Mouse (Mus musculus) urinary bladder, postnatal 36 days (tissue): ENCODE measurements around the gene Pxn.
"Not testable (repeated sequence)": the region's sequence is repeated elsewhere in the genome, so short reads cannot be mapped to it uniquely, and the experiment has no call there.

Experiments
- DNase-seq, 2 experiments: peaks; one replicate each; pipeline ENCODE4 v3.0.0; 2022; ENCODE audit warnings: low spot score in 2 of 2, mixed read lengths in 1 of 2

Pxn gene

DNA sequence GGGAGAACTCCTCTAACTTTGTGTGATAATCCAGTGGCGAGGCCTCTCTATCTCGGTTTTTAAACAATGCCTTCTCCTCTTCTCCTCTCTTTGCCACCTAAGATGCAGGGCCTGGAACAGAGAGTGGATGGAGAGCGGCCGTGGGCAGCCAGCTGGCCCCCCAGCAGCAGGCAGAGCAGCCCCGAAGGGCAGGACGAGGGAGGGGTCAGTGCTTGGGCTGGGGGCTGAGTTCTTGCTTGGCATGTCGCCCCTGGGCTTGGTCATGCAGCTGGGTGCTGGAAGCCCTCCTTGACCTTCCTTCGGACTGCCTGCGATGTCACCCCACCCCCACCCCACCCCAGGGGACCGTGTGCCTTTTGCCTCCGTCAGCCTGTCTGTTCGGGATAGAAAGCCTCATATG, 44.9 kb downstream of the Pxn start:
- no peak for DNase-seq

DNA sequence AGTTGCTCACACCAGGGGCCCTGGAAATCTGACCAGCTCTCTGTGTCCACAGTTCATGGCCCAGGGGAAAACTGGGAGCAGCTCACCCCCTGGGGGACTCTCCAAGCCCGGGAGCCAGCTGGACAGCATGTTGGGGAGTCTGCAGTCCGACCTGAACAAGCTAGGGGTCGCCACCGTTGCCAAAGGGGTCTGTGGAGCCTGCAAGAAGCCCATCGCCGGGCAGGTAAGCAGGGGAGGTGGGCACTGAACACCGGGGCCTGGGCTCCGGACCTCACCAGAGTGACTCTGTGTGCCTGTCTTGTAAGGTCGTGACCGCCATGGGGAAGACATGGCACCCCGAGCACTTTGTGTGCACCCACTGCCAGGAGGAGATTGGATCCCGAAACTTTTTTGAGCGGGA, 45.3 kb downstream of the Pxn start:
- DNase-seq: no peak

DNA sequence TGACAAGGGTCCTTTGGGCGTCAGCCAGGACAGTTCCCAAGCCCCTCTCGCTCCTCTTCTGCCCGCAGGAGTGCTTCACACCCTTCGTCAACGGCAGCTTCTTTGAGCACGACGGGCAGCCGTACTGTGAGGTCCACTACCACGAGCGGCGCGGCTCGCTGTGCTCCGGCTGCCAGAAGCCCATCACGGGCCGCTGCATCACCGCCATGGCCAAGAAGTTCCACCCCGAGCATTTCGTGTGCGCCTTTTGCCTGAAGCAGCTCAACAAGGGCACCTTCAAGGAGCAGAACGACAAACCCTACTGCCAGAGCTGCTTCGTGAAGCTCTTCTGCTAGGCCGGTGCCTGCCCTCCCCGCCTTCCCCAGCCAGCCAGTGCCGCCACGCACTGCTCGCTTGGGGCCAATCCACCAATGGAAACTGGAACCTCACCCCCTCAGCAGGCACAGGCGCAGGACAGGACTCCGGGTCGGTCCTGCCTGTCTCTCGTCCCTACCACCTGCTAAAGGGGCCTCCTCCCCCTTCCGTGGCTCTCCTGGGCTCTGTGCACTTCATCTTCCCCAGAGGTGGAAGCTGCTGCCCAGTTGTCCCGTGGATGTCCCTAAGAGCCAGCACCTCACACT, 47.4 kb downstream of the Pxn start:
- DNase-seq: no peak

DNA sequence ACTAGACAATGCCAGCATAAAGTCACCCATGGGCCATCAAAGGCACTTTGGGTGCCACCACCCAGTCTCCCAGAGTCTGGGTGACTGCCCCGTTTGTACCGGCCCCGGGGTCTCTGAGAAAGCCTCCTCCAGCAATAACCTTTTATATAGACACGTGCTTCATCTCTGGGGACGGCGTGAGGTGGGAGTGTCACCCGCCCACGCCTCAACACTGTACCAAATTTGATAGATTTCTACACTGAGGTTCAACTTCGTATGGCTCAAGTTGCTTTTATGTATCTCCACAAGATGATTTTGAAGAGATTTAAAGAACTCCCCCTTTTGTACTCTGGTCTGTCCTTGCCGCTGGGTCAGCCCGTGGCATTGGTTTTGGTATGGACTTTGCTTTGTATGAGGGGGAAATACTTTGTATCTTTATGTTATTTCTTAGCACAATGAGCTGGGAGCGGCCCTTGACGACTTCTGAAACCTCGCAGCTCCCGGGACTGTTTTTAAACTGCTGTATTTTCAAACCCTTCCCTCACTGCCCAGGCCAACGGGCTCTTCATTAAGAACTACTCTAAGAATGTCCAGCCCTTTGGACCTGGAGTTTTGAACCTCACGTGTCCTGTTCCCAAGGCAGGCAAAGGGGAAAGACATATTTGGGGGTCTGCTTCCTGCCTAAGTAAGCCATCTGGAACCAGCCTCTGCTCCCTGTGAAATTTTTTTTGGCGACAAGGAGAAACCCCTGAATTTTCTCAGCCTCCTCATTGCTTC, 48.2 kb downstream of the Pxn start:
- no peak for DNase-seq

GRCm38 (mm10) chr5:115556217-115556616, 49.7 kb downstream of the Pxn start:
- peak; percentile 58 to 72 for DNase-seq

DNA sequence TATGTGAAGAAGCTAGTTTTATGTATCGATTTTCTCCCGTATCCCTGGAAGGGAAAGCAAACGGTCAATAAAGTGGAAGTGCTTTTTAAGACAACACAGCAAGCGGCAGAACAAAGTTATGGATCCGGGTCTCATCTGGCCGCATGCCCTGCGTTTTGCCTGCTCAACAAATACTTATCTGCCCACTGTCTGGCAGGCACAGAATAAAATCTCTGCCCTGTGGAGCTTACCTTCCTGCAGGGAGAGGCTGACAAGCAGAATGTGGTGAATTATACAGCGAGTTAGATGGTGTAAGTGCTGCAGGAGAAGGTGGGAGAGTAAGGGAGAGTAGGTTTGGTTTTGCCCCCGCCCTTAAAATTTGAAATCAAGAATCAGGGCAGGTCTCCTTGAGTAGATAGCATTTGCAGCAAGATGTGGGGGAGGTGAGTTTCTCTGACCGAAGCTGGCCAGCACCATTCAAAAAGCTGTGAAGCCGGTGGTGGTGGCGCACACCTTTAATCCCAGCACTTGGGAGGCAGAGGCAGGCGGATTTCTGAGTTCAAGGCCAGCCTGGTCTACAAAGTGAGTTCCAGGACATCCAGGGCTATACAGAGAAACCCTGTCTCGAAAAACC, 51.8 kb downstream of the Pxn start:
- no peak for DNase-seq

DNA sequence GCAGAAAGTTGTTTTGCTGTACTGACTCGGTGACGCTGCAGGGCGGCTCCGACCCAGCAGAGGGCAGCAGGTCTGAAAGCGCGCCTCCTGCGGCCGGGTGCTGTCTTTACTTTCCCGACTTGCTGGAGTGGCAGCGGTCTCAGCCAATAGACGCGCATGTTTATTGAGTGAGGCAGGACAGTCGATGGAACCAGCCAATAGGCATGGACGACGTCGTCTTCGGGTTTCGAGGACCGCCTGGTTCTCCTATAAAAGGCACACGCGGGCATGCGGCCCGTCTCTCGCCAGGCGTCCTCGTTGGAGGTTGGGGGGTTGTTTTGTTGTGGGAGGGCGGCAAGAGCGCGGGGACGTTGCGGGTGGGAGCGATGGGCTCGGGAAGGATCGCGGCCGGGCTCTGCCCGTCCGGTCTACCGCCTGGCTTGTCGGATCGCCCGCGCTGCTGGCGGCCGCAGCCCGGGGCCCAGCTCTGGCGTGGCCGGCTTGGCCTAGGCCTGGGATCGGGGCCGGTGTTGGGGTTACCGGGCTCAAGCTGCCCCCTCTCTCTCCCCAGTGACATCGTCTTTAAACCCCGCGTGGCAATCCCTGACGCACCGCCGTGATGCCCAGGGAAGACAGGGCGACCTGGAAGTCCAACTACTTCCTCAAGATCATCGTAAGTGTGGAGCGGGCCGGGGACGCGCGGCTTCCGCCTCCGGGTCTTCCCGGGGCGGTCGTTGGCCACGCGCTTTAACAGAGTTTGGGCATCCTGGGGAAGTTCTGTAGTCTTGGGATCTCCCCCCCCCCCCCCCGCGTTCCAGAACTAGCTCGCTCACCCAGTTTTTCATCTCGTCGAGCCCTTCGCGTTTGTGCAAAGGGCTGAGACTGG, 53.0 kb downstream of the Pxn start, which contains the start of gene Rplp0:
Gene Rplp0, plus strand, starts transcription at position 231 of the 865 bp plus-strand sequence.
- DNase-seq: peak; percentile 100

DNA sequence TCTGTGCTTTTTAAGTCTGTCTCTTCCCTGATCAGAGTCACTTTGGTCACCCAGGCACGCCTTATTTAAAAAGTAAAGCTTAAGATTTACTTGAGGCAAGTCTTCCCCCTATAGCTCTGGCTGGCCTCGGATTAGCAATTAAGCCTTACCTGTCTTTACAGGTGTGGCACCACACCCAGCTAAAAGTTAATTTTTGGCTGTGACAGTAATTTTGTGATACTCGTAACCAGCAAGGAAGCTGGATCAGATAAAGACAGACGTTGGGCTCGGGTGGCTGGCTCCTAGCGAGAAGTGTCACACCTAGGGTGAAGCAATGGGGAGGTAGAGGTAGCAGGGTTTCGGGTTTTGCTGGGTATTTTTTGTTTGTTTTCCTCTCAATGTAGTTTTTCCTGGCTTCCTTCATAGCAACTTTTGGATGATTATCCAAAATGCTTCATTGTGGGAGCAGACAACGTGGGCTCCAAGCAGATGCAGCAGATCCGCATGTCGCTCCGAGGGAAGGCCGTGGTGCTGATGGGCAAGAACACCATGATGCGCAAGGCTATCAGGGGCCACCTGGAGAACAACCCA, 53.9 kb downstream of the Pxn start:
- no peak for DNase-seq

GRCm38 (mm10) chr5:115563771-115564585, 57.5 kb downstream of the Pxn start:
- DNase-seq: no peak

GRCm38 (mm10) chr5:115564737-115565393, 58.4 kb downstream of the Pxn start, which contains the start of gene Gcn1l1:
Gene Gcn1l1 (plus strand): TSS chr5:115565254.
- peak; percentile 65 to 75 for DNase-seq

GRCm38 (mm10) chr5:115565403-115565802, 58.9 kb downstream of the Pxn start:
- DNase-seq: no peak

- DNase-seq: no peak
Observed at GRCm38 (mm10) chr5:115568681-115569080, 62.2 kb downstream of the Pxn start.

GRCm38 (mm10) chr5:115569308-115569707, 62.8 kb downstream of the Pxn start:
- DNase-seq: no peak

DNA sequence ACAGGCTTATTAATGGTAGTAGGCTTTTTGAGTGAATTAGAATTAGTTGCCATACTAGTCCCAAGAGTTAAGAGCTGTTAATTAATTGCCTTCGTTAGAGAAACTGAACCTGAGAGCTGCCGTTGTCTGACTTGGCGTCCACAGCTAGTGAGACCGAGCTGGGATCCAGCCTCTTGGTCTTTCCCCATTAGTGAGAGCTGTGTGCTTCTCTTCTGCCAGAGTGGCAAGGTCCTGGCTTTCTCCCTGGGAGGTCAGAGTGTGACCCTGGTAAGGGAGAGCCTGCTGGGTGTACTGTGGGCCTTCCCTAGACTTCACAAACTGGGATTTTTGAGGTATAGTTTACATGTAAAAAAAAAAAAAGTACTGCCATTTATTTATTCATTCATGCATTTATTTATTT, 63.2 kb downstream of the Pxn start:
- DNase-seq: no peak

DNA sequence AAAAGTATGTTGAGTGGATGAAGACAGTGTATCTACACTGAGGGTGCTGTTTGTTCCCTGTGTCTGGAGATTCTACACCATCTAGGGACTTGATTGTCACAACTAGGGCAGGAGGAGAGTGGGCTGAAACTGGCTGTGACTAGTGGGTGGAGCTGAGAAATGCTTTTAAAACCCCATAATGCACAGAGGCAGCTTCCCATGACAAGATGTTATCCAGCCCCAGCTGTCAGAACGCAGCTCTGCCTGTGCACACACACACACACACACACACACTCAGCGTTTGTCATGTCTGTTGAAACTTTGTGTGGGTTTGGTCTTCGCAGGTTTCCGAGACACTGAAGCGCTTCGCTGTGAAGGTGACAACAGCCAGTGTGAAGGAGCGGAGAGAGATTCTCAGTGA, 64.6 kb downstream of the Pxn start:
- DNase-seq: no peak

- DNase-seq: no peak
Observed at GRCm38 (mm10) chr5:115572679-115573535, 66.4 kb downstream of the Pxn start.

- DNase-seq: peak; percentile 15 to 42
Observed at GRCm38 (mm10) chr5:115574992-115575391, 68.5 kb downstream of the Pxn start.

DNA sequence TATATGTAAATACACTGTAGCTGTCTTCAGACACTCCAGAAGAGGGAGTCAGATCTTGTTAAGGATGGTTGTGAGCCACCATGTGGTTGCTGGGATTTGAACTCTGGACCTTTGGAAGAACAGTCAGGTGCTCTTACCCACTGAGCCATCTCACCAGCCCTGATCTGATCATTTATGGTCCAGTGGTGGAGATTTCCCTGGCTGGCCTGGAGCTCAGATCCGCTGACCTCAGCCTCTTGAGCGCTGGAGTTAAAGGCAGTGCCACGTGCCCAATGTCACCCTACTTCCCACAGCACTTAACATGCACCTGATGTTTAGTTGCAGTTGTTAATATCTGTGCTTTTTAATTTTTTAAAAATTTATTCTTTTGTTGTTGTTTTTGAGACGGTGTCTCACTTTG, 71.2 kb downstream of the Pxn start:
- not testable (repeated sequence) for DNase-seq

DNA sequence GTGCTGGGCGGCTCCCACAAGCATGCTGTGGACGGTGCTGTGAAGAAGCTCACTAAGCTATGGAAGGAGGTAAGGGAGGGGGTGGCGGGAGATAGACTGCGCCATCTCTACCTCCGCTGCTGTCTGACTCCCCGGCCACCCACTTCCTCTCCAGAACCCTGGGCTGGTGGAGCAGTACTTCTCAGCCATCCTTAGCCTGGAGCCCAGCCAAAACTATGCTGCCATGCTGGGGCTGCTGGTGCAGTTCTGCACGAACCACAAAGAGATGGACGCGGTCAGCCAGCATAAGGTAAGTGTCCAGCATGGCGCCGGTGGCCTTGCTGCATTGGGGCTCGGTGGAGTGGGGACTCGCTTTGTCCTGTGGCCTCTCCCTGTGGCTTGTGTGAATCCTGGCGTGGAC, 72.4 kb downstream of the Pxn start:
- no peak for DNase-seq
